Mouse (Mus musculus) thymus, adult 2 months (tissue): ENCODE data around the gene Hnrnpul1.

Experiments
- CTCF ChIP-seq: fragments of 200-500 bp; IDR thresholded peaks from 2 replicates; pipeline ENCODE4 v1.5.1; 2012; ENCODE audit warnings: mild to moderate bottlenecking, control low read depth, low read length, moderate library complexity, borderline replicate concordance; ENCODE audit not compliant: control insufficient read depth, poor library complexity, insufficient read depth; ENCODE audit errors: extremely low read depth
- POLR2A ChIP-seq: fragments of 200-500 bp; IDR thresholded peaks from 2 replicates; pipeline ENCODE4 v1.6.1; 2012; ENCODE audit warnings: mild to moderate bottlenecking, low read length, control low read depth, moderate library complexity; ENCODE audit not compliant: control insufficient read depth, poor library complexity, insufficient read depth; ENCODE audit errors: extremely low read depth

DNA sequence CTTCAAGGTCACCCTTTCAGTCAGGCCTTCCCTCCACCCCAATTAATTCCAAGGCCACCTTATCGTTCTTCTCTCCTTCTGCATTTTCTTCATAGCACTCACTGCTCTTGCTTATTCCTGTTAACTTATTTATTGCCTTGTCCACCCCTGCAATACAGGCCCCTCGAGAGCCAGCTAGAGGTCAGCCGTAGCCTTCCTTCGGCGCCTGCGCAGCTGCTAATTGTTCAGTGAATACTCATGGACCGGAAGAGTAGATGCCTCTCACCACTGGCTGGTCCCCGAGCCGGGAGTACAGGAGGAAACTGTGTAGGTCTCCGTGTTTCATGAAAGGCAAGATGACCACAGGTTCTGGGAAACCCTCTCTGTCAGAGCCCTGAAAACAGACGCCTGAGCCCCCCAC, 9.1 kb upstream of the Hnrnpul1 start:
- TF ChIP-seq CTCF (no peak), POLR2A (no peak)
